Mouse (Mus musculus) ES-E14 (cell line): ENCODE results near the gene Zfp493.

Source experiments
- CHD2 ChIP-seq: IDR thresholded peaks from 2 replicates; pipeline ENCODE4 v1.6.1; 2014; ENCODE audit warnings: mild to moderate bottlenecking, low read depth, low read length, inconsistent platforms
- MAFK ChIP-seq: IDR thresholded peaks from 2 replicates; pipeline ENCODE4 v1.6.1; 2014; ENCODE audit warnings: mild to moderate bottlenecking, low read depth, low read length, inconsistent platforms; ENCODE audit not compliant: insufficient read depth
- ZC3H11A ChIP-seq: IDR thresholded peaks from 2 replicates; pipeline ENCODE4 v1.6.1; 2012; ENCODE audit warnings: low read depth, mild to moderate bottlenecking, inconsistent platforms, low read length, borderline replicate concordance

DNA sequence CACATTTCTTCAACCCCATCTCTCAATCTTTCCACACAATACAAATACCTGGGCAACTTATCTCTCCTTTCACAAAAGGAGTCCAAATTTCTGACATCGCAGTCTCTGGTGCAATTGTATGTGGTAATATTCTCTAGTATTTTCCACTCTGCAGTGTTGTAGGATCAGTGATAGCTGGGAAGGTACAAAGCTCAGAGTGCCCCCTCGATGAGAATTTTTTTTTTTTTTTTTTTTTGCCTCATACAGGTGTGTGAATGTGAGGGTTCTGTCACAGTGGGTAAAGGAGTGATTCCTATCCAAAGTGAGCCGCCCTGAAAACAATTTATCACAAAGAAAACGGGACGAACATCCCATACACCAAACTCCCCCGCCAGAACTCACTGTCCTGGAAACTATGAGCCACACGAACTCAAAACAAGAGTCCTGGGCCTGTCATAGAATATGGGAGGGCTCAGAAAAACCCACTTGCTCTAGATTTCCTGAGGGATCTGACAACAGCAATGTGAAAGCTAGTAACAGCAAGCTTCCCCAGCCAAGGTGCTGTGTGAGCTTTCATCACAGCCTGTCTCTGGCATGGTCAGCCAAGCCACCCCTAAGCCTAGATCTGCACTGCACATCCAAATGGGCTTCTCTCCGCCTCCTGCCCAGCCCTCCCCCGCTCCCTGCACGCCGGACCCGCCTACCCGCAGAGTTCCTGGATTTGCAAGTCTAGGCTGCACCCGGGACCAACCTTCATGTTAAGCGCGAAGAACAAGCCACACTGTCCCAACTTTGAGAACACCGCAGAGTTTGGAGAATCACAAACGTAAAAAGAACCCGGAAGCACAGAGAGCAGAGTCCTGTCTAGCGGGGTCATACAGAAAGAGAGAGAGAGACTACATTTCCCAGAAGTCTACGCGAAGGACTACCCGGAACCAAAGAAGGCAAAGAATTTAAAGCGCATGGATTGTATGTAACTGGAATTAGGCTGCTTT, 24.9 kb upstream of the Zfp493 start, which contains the start of gene Zfp85:
- TF ChIP-seq CHD2 = no peak
- TF ChIP-seq ZC3H11A = no peak
- no peak for TF ChIP-seq MAFK
